Mouse (Mus musculus) ES-E14 (cell line): ENCODE results near the gene Pabpn1.

Experiments used
- MAFK ChIP-seq: IDR thresholded peaks from 2 replicates; pipeline ENCODE4 v1.6.1; 2014; ENCODE audit warnings: mild to moderate bottlenecking, low read depth, low read length, inconsistent platforms; ENCODE audit not compliant: insufficient read depth
- ZNF384 ChIP-seq: IDR thresholded peaks from 2 replicates; pipeline ENCODE4 v1.6.1; 2012; ENCODE audit warnings: low read depth, low read length, inconsistent platforms

GRCm38 (mm10) chr14:54855726-54856125 is 36.6 kb upstream of the Pabpn1 start:
- no peak for TF ChIP-seq ZNF384
- TF ChIP-seq MAFK, result no peak
